Mouse (Mus musculus) right cerebral cortex, postnatal 36 days (tissue): ENCODE results near the gene Acadm.

ENCODE experiments used
- DNase-seq, 2 experiments: peaks; one replicate each; pipeline ENCODE4 v3.0.0; 2022; ENCODE audit warnings: low spot score in 2 of 2, mixed read lengths in 1 of 2

Gene Acadm

GRCm38 (mm10) chr3:153941613-153942012 is 2.8 kb downstream of the Acadm start:
- DNase-seq = no peak

GRCm38 (mm10) chr3:153940486-153940885 is 3.9 kb downstream of the Acadm start:
- no peak for DNase-seq

GRCm38 (mm10) chr3:153940021-153940420 is 4.4 kb downstream of the Acadm start:
- DNase-seq = no peak

GRCm38 (mm10) chr3:153937116-153937810 is 7.2 kb downstream of the Acadm start:
- no peak for DNase-seq

GRCm38 (mm10) chr3:153935878-153936277 is 8.6 kb downstream of the Acadm start:
- DNase-seq = no peak

GRCm38 (mm10) chr3:153932461-153932860 is 12.0 kb downstream of the Acadm start:
- no peak for DNase-seq

- no peak for DNase-seq
Measured at GRCm38 (mm10) chr3:153929526-153929925, 14.9 kb downstream of the Acadm start.

- no peak for DNase-seq
Measured at GRCm38 (mm10) chr3:153926333-153926732, 18.1 kb downstream of the Acadm start.

GRCm38 (mm10) chr3:153921147-153921910 is 23.1 kb downstream of the Acadm start:
- no peak for DNase-seq

- DNase-seq = no peak
Measured at GRCm38 (mm10) chr3:153917200-153917599, 27.2 kb downstream of the Acadm start.

- DNase-seq = no peak
Measured at GRCm38 (mm10) chr3:153913510-153914243, 30.8 kb downstream of the Acadm start.

- peak; percentile 93 for DNase-seq
Measured at GRCm38 (mm10) chr3:153912546-153913509, 31.6 kb downstream of the Acadm start, which contains the start of gene Rabggtb. TSS of gene Rabggtb (minus strand) at chr3:153913009.

- no peak for DNase-seq
Measured at GRCm38 (mm10) chr3:153911882-153912440, 32.5 kb downstream of the Acadm start.

GRCm38 (mm10) chr3:153911197-153911881 is 33.1 kb downstream of the Acadm start:
- DNase-seq = no peak

GRCm38 (mm10) chr3:153910489-153910888 is 33.9 kb downstream of the Acadm start:
- DNase-seq = no peak

- DNase-seq = no peak
Measured at GRCm38 (mm10) chr3:153908919-153909318, 35.5 kb downstream of the Acadm start.

GRCm38 (mm10) chr3:153906136-153906871 is 38.1 kb downstream of the Acadm start, which contains the start of gene Msh4:
TSS of gene Msh4 (minus strand) at chr3:153906138.
- no peak for DNase-seq

- DNase-seq = no peak
Measured at GRCm38 (mm10) chr3:153905251-153906135, 38.9 kb downstream of the Acadm start.
